Mouse (Mus musculus) CH12.LX (cell line): ENCODE measurements around the gene Nt5c2. TPM values are rescaled to one million over a fixed set of nuclear protein-coding genes. Genes with fewer than 3 reads are reported as not detected.

Experiments
- DNase-seq: peaks from one replicate; pipeline ENCODE4 v3.0.0-alpha.2; 2013; ENCODE audit errors: extremely low read depth
- H3K27ac ChIP-seq: 2 replicates; pipeline ENCODE4 v1.5.1; 2012; ENCODE audit warnings: low read depth, mild to moderate bottlenecking, control low read depth, moderate library complexity; ENCODE audit not compliant: insufficient read depth
- H3K27me3 ChIP-seq: replicated peaks from 2 replicates; pipeline ENCODE3; 2012; ENCODE audit warnings: inconsistent platforms
- H3K36me3 ChIP-seq, 2 experiments: replicated peaks in 1 of 2; 2 replicates each; pipeline versions ENCODE3 to v1.6.1; 2012; ENCODE audit warnings: inconsistent platforms in 1 of 2, low read length in 1 of 2, mild to moderate bottlenecking in 1 of 2, mixed read lengths in 1 of 2, moderate library complexity in 1 of 2; ENCODE audit not compliant: control insufficient read depth in 1 of 2, insufficient read depth in 1 of 2
- H3K4me1 ChIP-seq, 2 experiments: 2 replicates each; pipeline ENCODE4 v1.6.1; 2012; ENCODE audit warnings: inconsistent platforms in 1 of 2, moderate library complexity in 1 of 2; ENCODE audit not compliant: insufficient read depth in 2 of 2, control insufficient read depth in 1 of 2
- H3K4me2 ChIP-seq: 2 replicates; pipeline ENCODE4 v1.6.1; 2012; ENCODE audit warnings: low read depth, mild to moderate bottlenecking, control low read depth; ENCODE audit not compliant: poor library complexity, insufficient read depth, severe bottlenecking
- H3K4me3 ChIP-seq, 3 experiments: fragments of 150-350 bp in 1 of 3; sonication (generic) in 1 of 3; replicated peaks in 1 of 3; 2 replicates each; pipeline versions ENCODE3 to v1.5.1; 2011 to 2012; ENCODE audit warnings: low read depth in 2 of 3, low read length in 2 of 3, mild to moderate bottlenecking in 2 of 3, moderate library complexity in 2 of 3, control low read depth in 1 of 3, improper control_type of control experiment in 1 of 3, inconsistent platforms in 1 of 3, mixed read lengths in 1 of 3; ENCODE audit not compliant: poor library complexity in 1 of 3
- H3K79me2 ChIP-seq: replicated peaks from 2 replicates; pipeline ENCODE4 v1.6.1; 2012; ENCODE audit warnings: mild to moderate bottlenecking, moderate library complexity; ENCODE audit not compliant: control insufficient read depth, poor library complexity, insufficient read depth, severe bottlenecking; ENCODE audit errors: extremely low read depth
- H3K9ac ChIP-seq: 2 replicates; pipeline ENCODE4 v1.6.1; 2012; ENCODE audit warnings: low read depth, mild to moderate bottlenecking, control low read depth, moderate library complexity; ENCODE audit not compliant: insufficient read depth
- H3K9me3 ChIP-seq: replicated peaks from 2 replicates; pipeline ENCODE3; 2012; ENCODE audit warnings: low read length, inconsistent platforms, mixed read lengths
- BHLHE40 ChIP-seq: IDR thresholded peaks from 2 replicates; pipeline ENCODE4 v1.6.1; 2011; ENCODE audit warnings: mild to moderate bottlenecking, low read depth, low read length, improper control_type of control experiment
- CTCF ChIP-seq, 2 experiments: IDR thresholded peaks in 1 of 2; conservative IDR thresholded peaks in 1 of 2; 2 replicates each; pipeline ENCODE4 v1.5.1; 2011 to 2012; ENCODE audit warnings: low read depth in 2 of 2, low read length in 2 of 2, improper control_type of control experiment in 1 of 2, inconsistent platforms in 1 of 2, mild to moderate bottlenecking in 1 of 2, moderate library complexity in 1 of 2
- E2F4 ChIP-seq: IDR thresholded peaks from 2 replicates; pipeline ENCODE4 v1.6.1; 2011; ENCODE audit warnings: low read depth, low read length, improper control_type of control experiment; ENCODE audit not compliant: insufficient replicate concordance
- EP300 ChIP-seq: IDR thresholded peaks from 2 replicates; pipeline ENCODE4 v1.6.1; 2011; ENCODE audit warnings: low read length, improper control_type of control experiment
- HCFC1 ChIP-seq: IDR thresholded peaks from 2 replicates; pipeline ENCODE4 v1.6.1; 2012; ENCODE audit warnings: low read depth, mild to moderate bottlenecking, inconsistent platforms, low read length, improper control_type of control experiment
- JUND ChIP-seq: conservative IDR thresholded peaks from 2 replicates; pipeline ENCODE4 v1.6.1; 2011; ENCODE audit warnings: low read depth, low read length, improper control_type of control experiment
- MAFK ChIP-seq: IDR thresholded peaks from 2 replicates; pipeline ENCODE4 v1.6.1; 2011; ENCODE audit warnings: low read length, improper control_type of control experiment; ENCODE audit not compliant: insufficient replicate concordance
- MAX ChIP-seq: IDR thresholded peaks from 2 replicates; pipeline ENCODE4 v1.6.1; 2011; ENCODE audit warnings: low read length, improper control_type of control experiment
- MEF2A ChIP-seq: IDR thresholded peaks from 2 replicates; pipeline ENCODE4 v1.6.1; 2014; ENCODE audit warnings: low read depth, mild to moderate bottlenecking, inconsistent platforms, low read length, improper control_type of control experiment, borderline replicate concordance
- MXI1 ChIP-seq: IDR thresholded peaks from 2 replicates; pipeline ENCODE4 v1.6.1; 2011; ENCODE audit warnings: mild to moderate bottlenecking, low read depth, low read length, improper control_type of control experiment
- NELFE ChIP-seq: IDR thresholded peaks from 2 replicates; pipeline ENCODE4 v1.6.1; 2011; ENCODE audit warnings: low read depth, low read length, improper control_type of control experiment
- PAX5 ChIP-seq: IDR thresholded peaks from 2 replicates; pipeline ENCODE4 v1.6.1; 2012; ENCODE audit warnings: low read length, inconsistent platforms, mixed read lengths
- RAD21 ChIP-seq: IDR thresholded peaks from 2 replicates; pipeline ENCODE4 v1.6.1; 2011; ENCODE audit warnings: low read depth, mild to moderate bottlenecking, low read length, improper control_type of control experiment, moderate library complexity
- SIN3A ChIP-seq: IDR thresholded peaks from 2 replicates; pipeline ENCODE4 v1.6.1; 2012; ENCODE audit warnings: low read length, improper control_type of control experiment, inconsistent platforms
- SMC3 ChIP-seq: IDR thresholded peaks from 2 replicates; pipeline ENCODE4 v1.6.1; 2011; ENCODE audit warnings: low read depth, low read length, improper control_type of control experiment
- TBP ChIP-seq: conservative IDR thresholded peaks from 2 replicates; pipeline ENCODE4 v1.6.1; 2011; ENCODE audit warnings: low read depth, low read length, improper control_type of control experiment
- TCF12 ChIP-seq: IDR thresholded peaks from 2 replicates; pipeline ENCODE4 v1.6.1; 2014; ENCODE audit warnings: low read depth, mild to moderate bottlenecking, inconsistent platforms, low read length, improper control_type of control experiment
- UBTF ChIP-seq: IDR thresholded peaks from 2 replicates; pipeline ENCODE4 v1.6.1; 2012; ENCODE audit warnings: low read depth, mild to moderate bottlenecking, inconsistent platforms, low read length, improper control_type of control experiment, moderate library complexity
- ZNF384 ChIP-seq: IDR thresholded peaks from 2 replicates; pipeline ENCODE4 v1.6.1; 2012; ENCODE audit warnings: low read depth, low read length, improper control_type of control experiment, inconsistent platforms
- dilution Hi-C: fragments of 300-500 bp; cut with MboI; formaldehyde crosslinking; loops from 2 replicates; pipeline ENCODE4 v1.14.3; 2020; ENCODE audit warnings: low sequenced_read_pairs; ENCODE audit not compliant: extremely low pct_unique_long_range_greater_than_20kb, extremely low pct_ligation_motif_present
- in situ Hi-C: fragments of 300-500 bp; cut with MboI; formaldehyde crosslinking; loops from 3 replicates; pipeline ENCODE4 v1.14.3; 2019; ENCODE audit warnings: low sequenced_read_pairs, low pct_ligation_motif_present, low pct_unique_long_range_greater_than_20kb, mixed read lengths
- polyA plus RNA-seq: library from polyadenylated mRNA; unstranded; fragments of >175 nt; gene quantifications from 2 replicates; pipeline ENCODE4 v1.2.1, GENCODE M21; 2012; ENCODE audit warnings: low read depth; ENCODE audit not compliant: insufficient read length
- total RNA-seq, 2 experiments: library from RNA; depleted of rRNA; stranded (reverse); fragments of 300-350 nt in 1 of 2; fragments of >200 nt in 1 of 2; gene quantifications; 2 replicates each; pipeline ENCODE4 v1.2.3; 2012 to 2014

The Nt5c2 gene
- total and polyA plus RNA-seq, 3 experiments = 15.1 to 62.9 (median 21.1) TPM

DNA sequence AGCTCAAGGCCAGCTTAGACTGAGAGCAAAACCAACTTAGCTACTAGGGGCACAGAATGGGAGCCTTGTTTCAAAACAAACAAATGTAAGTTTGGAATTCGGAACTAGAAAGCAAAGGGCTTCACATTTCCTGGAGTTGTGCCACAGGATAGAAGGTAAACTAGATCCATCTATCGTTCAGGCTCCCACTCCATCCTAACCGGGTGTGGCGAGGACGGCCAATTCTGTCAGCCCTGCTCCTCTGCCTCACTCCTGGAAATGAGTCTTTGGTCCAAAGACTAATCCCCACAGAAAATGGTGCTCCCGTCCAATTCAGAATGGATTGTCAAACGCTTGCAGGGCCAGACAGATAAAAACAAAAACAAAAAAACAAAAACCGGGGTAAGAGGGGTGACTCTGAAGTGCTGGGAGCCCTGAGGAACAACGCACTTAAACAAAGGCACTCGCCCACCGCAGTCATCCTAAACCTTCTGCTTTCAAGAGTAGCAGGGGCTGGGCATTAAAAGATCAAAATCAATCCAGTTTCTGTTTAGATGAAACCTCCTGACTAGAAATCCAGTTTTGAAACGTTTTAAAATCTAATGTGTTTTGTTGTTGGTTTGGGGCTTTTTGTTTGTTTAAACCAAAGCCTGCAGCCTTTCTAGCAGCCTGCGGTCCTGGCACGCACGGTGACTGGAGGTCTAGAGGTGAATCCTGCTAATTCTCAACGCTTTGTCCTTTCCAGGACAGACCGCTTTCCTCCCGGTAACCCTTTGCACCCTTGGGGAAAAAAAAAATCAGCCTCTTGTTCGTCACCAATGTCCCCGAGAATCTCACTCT lies 1.4 kb downstream of the Nt5c2 start:
- Histone ChIP-seq H3K4me2 (no peak overlapping the region), H3K4me1 (peaks cover 3 to 5% of the 10 kb centered on the region in 2 experiments; a peak in 2 of 4 replicates), H3K4me3 (no peak overlapping the region), H3K27ac (no peak overlapping the region), H3K27me3 (no peaks in the 10 kb centered on the region), H3K9me3 (peaks cover 20% of the 10 kb centered on the region), H3K36me3 (no peaks in the 10 kb centered on the region), H3K9ac (no peak overlapping the region), H3K79me2 (no peaks in the 10 kb centered on the region)
- dilution Hi-C loops = no loop called here
- no peak for TF ChIP-seq MAFK
- TF ChIP-seq E2F4 = no peak
- TF ChIP-seq NELFE = no peak
- DNase-seq = no peak
- in situ Hi-C loops = no loop called here

DNA sequence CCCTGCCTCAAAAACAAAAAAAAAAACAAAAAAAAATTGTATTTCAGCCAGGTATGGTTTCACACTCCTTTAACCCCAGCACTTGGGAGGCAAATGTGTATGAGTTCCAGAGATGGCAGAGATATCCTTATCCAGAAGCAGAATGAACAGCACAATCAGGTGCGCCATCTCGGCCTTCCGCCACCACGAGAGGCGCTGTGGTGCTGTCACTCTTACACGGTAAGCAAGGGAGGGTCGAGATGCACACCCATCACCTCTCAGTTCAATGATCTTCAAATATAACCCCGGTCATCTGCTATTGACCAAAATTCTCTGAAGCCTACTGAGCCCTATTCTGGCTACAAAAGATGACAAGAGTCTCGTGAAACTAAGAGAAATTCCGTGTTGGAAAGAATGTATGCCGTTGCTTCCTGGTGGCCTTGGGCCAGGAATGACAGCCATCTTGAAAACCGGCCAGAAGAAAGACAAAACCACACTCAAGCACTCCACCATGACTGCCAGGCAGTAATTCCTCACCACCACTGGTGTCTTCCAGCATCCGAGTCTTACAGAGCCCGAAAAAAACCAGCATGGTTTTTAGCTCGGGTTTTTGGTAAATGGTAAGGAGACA lies 2.3 kb downstream of the Nt5c2 start:
- TF ChIP-seq TBP (no peak), MEF2A (no peak), SIN3A (no peak), NELFE (no peak), MAX (no peak), HCFC1 (no peak), TCF12 (no peak), BHLHE40 (no peak), EP300 (no peak), SMC3 (no peak), JUND (no peak), RAD21 (no peak), UBTF (no peak), PAX5 (no peak), ZNF384 (no peak), MAFK (no peak), CTCF (conservative IDR thresholded peaks at IDR 0.05 in 1 of 2, IDR thresholded peaks at IDR 0.05 in 1 of 2; ENCODE audit: low read depth in 2 of 2, low read length in 2 of 2) (no peak), MXI1 (no peak)
- H3K4me2 ChIP-seq = no peak overlapping the region
- H3K27me3 ChIP-seq = no peaks in the 10 kb centered on the region
- dilution Hi-C loops = no loop called here
- no peaks in the 10 kb centered on the region for H3K36me3 ChIP-seq
- no peak overlapping the region for H3K27ac ChIP-seq
- in situ Hi-C loops = no loop called here
- no peak overlapping the region for H3K4me3 ChIP-seq
- peaks cover 20% of the 10 kb centered on the region for H3K9me3 ChIP-seq
- peaks cover 4 to 5% of the 10 kb centered on the region in 2 experiments; a peak in 3 of 4 replicates for H3K4me1 ChIP-seq
- H3K9ac ChIP-seq = no peak overlapping the region
- H3K79me2 ChIP-seq = no peaks in the 10 kb centered on the region
- no peak for DNase-seq
